In genomic region chr9:66084171-66084570, GRCm38 (mm10) we compare ENCODE assay signal across 25 mouse cellular contexts. TPM values are rescaled to one million over a fixed set of nuclear protein-coding genes. Genes with fewer than 3 reads are reported as not detected.
DNase-seq lines count a peak whose midpoint lies in the region; ATAC-seq and TF ChIP-seq lines count a peak whose summit lies in the region.
"Had no signal": no experiment of that assay in that cellular context is flagged by ENCODE, and none has a peak within 500 bp of the region (broad histone marks: within the 10 kb centered on the region; RNA-seq: fewer than 3 reads in every experiment).

No protein-coding gene starts in this region.

- no peak overlapping the region for H3ac ChIP-seq in myocyte (ENCODE audit: control insufficient read depth, insufficient read length)

- H3K4me3 ChIP-seq in hindbrain, postnatal 0 days (ENCODE audit: low read length), result no peak overlapping the region
- H3K4me3 ChIP-seq in hindbrain, embryonic 13.5 days, result no peak overlapping the region
- no peak overlapping the region for H3K4me3 ChIP-seq in liver, adult 2 months (ENCODE audit: insufficient read depth, low read depth, low read length)
- no peak overlapping the region for H3K4me3 ChIP-seq in myocyte
- H3K4me3 ChIP-seq: embryonic facial prominence, embryonic 10.5 days; embryonic facial prominence, embryonic 12.5 days; forebrain, embryonic 13.5 days; forebrain, embryonic 15.5 days had no signal

- no peaks in the 10 kb centered on the region for H3K27me3 ChIP-seq in hindbrain, postnatal 0 days (ENCODE audit: insufficient read depth, low read length)
- H3K27me3 ChIP-seq in hindbrain, embryonic 13.5 days, result no peaks in the 10 kb centered on the region
- H3K27me3 ChIP-seq in liver, adult 2 months (ENCODE audit: control insufficient read depth, insufficient read depth, low read length), result no peaks in the 10 kb centered on the region
- H3K27me3 ChIP-seq in myocyte (ENCODE audit: control insufficient read depth, insufficient read depth, insufficient read length), result no peaks in the 10 kb centered on the region
- H3K27me3 ChIP-seq: CH12.LX; embryonic facial prominence, embryonic 12.5 days; forebrain, embryonic 13.5 days; forebrain, embryonic 15.5 days; Patski had no signal

- no peak for TF ChIP-seq POLR2A in liver, adult 2 months (IDR thresholded peaks at IDR 0.05; ENCODE audit: extremely low read depth, insufficient read depth, low read length)
- no peak for TF ChIP-seq POLR2A in myocyte (IDR thresholded peaks at IDR 0.05; ENCODE audit: insufficient read length, low read depth)

- WGBS in hindbrain, postnatal 0 days, result 53% methylated on average over 3 of the region's 3 CpGs
- 87% methylated on average over 3 of the region's 3 CpGs for WGBS in hindbrain, embryonic 13.5 days
- WGBS in liver, adult 2 months, result 34% methylated on average over 3 of the region's 3 CpGs

- no peaks in the 10 kb centered on the region for H3K9me3 ChIP-seq in hindbrain, postnatal 0 days (ENCODE audit: low read length)
- H3K9me3 ChIP-seq in hindbrain, embryonic 13.5 days, result no peaks in the 10 kb centered on the region
- H3K9me3 ChIP-seq: embryonic facial prominence, embryonic 10.5 days; embryonic facial prominence, embryonic 12.5 days; forebrain, embryonic 13.5 days; forebrain, embryonic 15.5 days; G1E had no signal

- no peaks in the 10 kb centered on the region for H3K4me1 ChIP-seq in hindbrain, postnatal 0 days (ENCODE audit: insufficient read depth, low read length)
- no peaks in the 10 kb centered on the region for H3K4me1 ChIP-seq in hindbrain, embryonic 13.5 days (replicated peaks)
- no peaks in the 10 kb centered on the region for H3K4me1 ChIP-seq in liver, adult 2 months (ENCODE audit: control insufficient read depth, insufficient read depth, low read length)
- H3K4me1 ChIP-seq: forebrain, embryonic 13.5 days; forebrain, embryonic 15.5 days had no signal

- no peak for TF ChIP-seq CTCF in hindbrain, postnatal 0 days (IDR thresholded peaks at IDR 0.05; ENCODE audit: low read depth)
- TF ChIP-seq CTCF in liver, adult 2 months (IDR thresholded peaks at IDR 0.05; ENCODE audit: low read depth, low read length), result no peak

- ATAC-seq in hindbrain, postnatal 0 days, result peak; percentile 38; the same call in 1 of the 2 replicates
- no peak for ATAC-seq in hindbrain, embryonic 13.5 days (ENCODE audit: low FRiP score)
- ATAC-seq: activated CD4-positive, CD25-positive, alpha-beta regulatory T cell, adult 4 months; CD4-positive, CD25-positive, alpha-beta regulatory T cell, adult 4 months; forebrain, embryonic 13.5 days; forebrain, embryonic 15.5 days; forebrain, postnatal 0 days; Patski had no signal

- H3K9ac ChIP-seq in hindbrain, postnatal 0 days (replicated peaks; ENCODE audit: low read length), result no peak overlapping the region
- no peak overlapping the region for H3K9ac ChIP-seq in hindbrain, embryonic 13.5 days
- no peak overlapping the region for H3K9ac ChIP-seq in liver, adult 2 months (ENCODE audit: low read depth, low read length)
- H3K9ac ChIP-seq: embryonic facial prominence, embryonic 12.5 days; forebrain, embryonic 13.5 days; forebrain, embryonic 15.5 days; forebrain, postnatal 0 days had no signal

- no peak overlapping the region for H3K4me2 ChIP-seq in hindbrain, postnatal 0 days (ENCODE audit: low read depth, low read length)
- H3K4me2 ChIP-seq in hindbrain, embryonic 13.5 days, result no peak overlapping the region
- no peak overlapping the region for H3K4me2 ChIP-seq in myocyte (ENCODE audit: low read depth)
- H3K4me2 ChIP-seq: embryonic facial prominence, embryonic 12.5 days; forebrain, embryonic 13.5 days; forebrain, embryonic 15.5 days had no signal

- peaks cover 21% of the 10 kb centered on the region for H3K36me3 ChIP-seq in hindbrain, postnatal 0 days (ENCODE audit: insufficient read depth, low read length)
- H3K36me3 ChIP-seq in hindbrain, embryonic 13.5 days, result peaks cover 32% of the 10 kb centered on the region
- H3K36me3 ChIP-seq in liver, adult 2 months (ENCODE audit: control insufficient read depth, insufficient read depth, low read length), result no peaks in the 10 kb centered on the region
- H3K36me3 ChIP-seq in myocyte (ENCODE audit: control insufficient read depth, insufficient read depth), result peaks cover 17% of the 10 kb centered on the region

- H3K79me2 ChIP-seq in liver, adult 2 months (ENCODE audit: control insufficient read depth, insufficient read depth, low read length), result no peaks in the 10 kb centered on the region
- no peaks in the 10 kb centered on the region for H3K79me2 ChIP-seq in myocyte (ENCODE audit: control insufficient read depth, insufficient read depth)

- no peak overlapping the region for H3K27ac ChIP-seq in hindbrain, postnatal 0 days
- no peak overlapping the region for H3K27ac ChIP-seq in hindbrain, embryonic 13.5 days
- no peak overlapping the region for H3K27ac ChIP-seq in liver, adult 2 months (replicated peaks; ENCODE audit: insufficient read depth, low read depth, low read length)
- H3K27ac ChIP-seq: embryonic facial prominence, embryonic 10.5 days; embryonic facial prominence, embryonic 12.5 days; forebrain, embryonic 13.5 days; forebrain, embryonic 15.5 days had no signal

- DNase-seq in cerebellum, postnatal 10 days, result peak; percentile 60 to 76
- DNase-seq in cerebellum, adult 8-10 months, result no peak
- DNase-seq in hindbrain, postnatal 0 days (ENCODE audit: low spot score), result peak; percentile 19
- DNase-seq in liver, adult 2 months (ENCODE audit: extremely low read depth, low read depth, low spot score), result peak; percentile 98
- DNase-seq in liver, result no peak
- DNase-seq: adrenal gland, adult 8-10 months; adrenal gland, postnatal 14 days; adrenal gland, postnatal 36 days; B cell, adult 2 months; cerebellum, adult 11 months; cerebellum, adult 18-20 months; cerebellum, adult 9-10 months; cerebellum, postnatal 25 days; forebrain, postnatal 0 days had no signal

TF ChIP-seq in myocyte, 11 proteins besides CTCF, POLR2A, EP300 and RAD21:
- TF ChIP-seq MYOG (IDR thresholded peaks at IDR 0.05; ENCODE audit: control insufficient read depth in 1 of 3, insufficient read depth in 1 of 3, insufficient read length in 2 of 3, low read depth in 2 of 3), result no peak
- peak in 1 of 3 experiments; percentile 0 for TF ChIP-seq MYOD1 (IDR thresholded peaks at IDR 0.05; ENCODE audit: control insufficient read depth in 1 of 3, insufficient read length in 2 of 3, low read depth in 2 of 3)
- TF ChIP-seq CEBPB (IDR thresholded peaks at IDR 0.05; ENCODE audit: insufficient read depth, poor library complexity, severe bottlenecking), result no peak
- TF ChIP-seq MAX (IDR thresholded peaks at IDR 0.05; ENCODE audit: low read depth), result no peak
- no peak for TF ChIP-seq TCF12 (IDR thresholded peaks at IDR 0.05; ENCODE audit: insufficient read depth, poor library complexity, severe bottlenecking)
- no peak for TF ChIP-seq SRF (IDR thresholded peaks at IDR 0.05; ENCODE audit: control insufficient read depth, insufficient read length, low read depth)
- TF ChIP-seq E2F4 (IDR thresholded peaks at IDR 0.05; ENCODE audit: insufficient read depth), result no peak
- TF ChIP-seq USF1 (IDR thresholded peaks at IDR 0.05; ENCODE audit: low read depth), result no peak
- peak; percentile 48 for TF ChIP-seq POLR2AphosphoS2 (IDR thresholded peaks at IDR 0.05; ENCODE audit: insufficient read length, low read depth)
TF ChIP-seq in myocyte: peak in this region for 2.

RNA-seq across cellular contexts. Expression of gene Snx22, which starts 14.7 kb away (rescaled TPM):
- 7.1 and 8.8 TPM in 2 replicates for total RNA-seq in hindbrain, postnatal 0 days (2014; rRNA removed)
- 12.8 and 13.2 TPM in 2 replicates for polyA plus RNA-seq in hindbrain, postnatal 0 days (2015; fragmentation: Nextera tagmentation; extraction: Ambion mirVana)
- polyA plus RNA-seq in hindbrain, embryonic 13.5 days (2015; fragmentation: Nextera tagmentation; extraction: Ambion mirVana), result 6.9 and 8.0 TPM in 2 replicates
- 0.09 and 0.13 TPM in 2 replicates for total RNA-seq in liver, adult 2 months (2014; rRNA removed)
- polyA plus RNA-seq in liver, adult 2 months (2012; rRNA removed), result 0.47 and 0.53 TPM in 2 replicates
- 1.8 TPM for polyA plus RNA-seq in myocyte (2012; fragmentation: generic; extraction: Trizol)
- polyA plus RNA-seq: G1E had no signal

RNA-seq across cellular contexts. Expression of gene Ppib, which starts 24.1 kb away (rescaled TPM):
- 223 and 263 TPM in 2 replicates for total RNA-seq in hindbrain, postnatal 0 days (2014; rRNA removed)
- 395 and 408 TPM in 2 replicates for polyA plus RNA-seq in hindbrain, postnatal 0 days (2015; fragmentation: Nextera tagmentation; extraction: Ambion mirVana)
- 376 and 380 TPM in 2 replicates for polyA plus RNA-seq in hindbrain, embryonic 13.5 days (2015; fragmentation: Nextera tagmentation; extraction: Ambion mirVana)
- 435 and 458 TPM in 2 replicates for total RNA-seq in liver, adult 2 months (2014; rRNA removed)
- 240 and 247 TPM in 2 replicates for polyA plus RNA-seq in liver, adult 2 months (2012; rRNA removed)
- polyA plus RNA-seq in myocyte (2012; fragmentation: generic; extraction: Trizol), result 651 TPM

RNA-seq across cellular contexts. Expression of gene Snx1, which starts 42.2 kb away (rescaled TPM):
- total RNA-seq in hindbrain, postnatal 0 days (2014; rRNA removed), result 43.4 and 50.4 TPM in 2 replicates
- polyA plus RNA-seq in hindbrain, postnatal 0 days (2015; fragmentation: Nextera tagmentation; extraction: Ambion mirVana), result 47.3 and 55.0 TPM in 2 replicates
- polyA plus RNA-seq in hindbrain, embryonic 13.5 days (2015; fragmentation: Nextera tagmentation; extraction: Ambion mirVana), result 90.2 and 93.1 TPM in 2 replicates
- 21.3 and 22.1 TPM in 2 replicates for total RNA-seq in liver, adult 2 months (2014; rRNA removed)
- polyA plus RNA-seq in liver, adult 2 months (2012; rRNA removed), result 10.8 and 11.9 TPM in 2 replicates
- polyA plus RNA-seq in myocyte (2012; fragmentation: generic; extraction: Trizol), result 82.9 TPM

RNA-seq across cellular contexts. Expression of gene Ciao2a, which starts 42.2 kb away (rescaled TPM):
- total RNA-seq in hindbrain, postnatal 0 days (2014; rRNA removed), result 25.5 and 29.4 TPM in 2 replicates
- polyA plus RNA-seq in hindbrain, postnatal 0 days (2015; fragmentation: Nextera tagmentation; extraction: Ambion mirVana), result 77.6 and 84.8 TPM in 2 replicates
- polyA plus RNA-seq in hindbrain, embryonic 13.5 days (2015; fragmentation: Nextera tagmentation; extraction: Ambion mirVana), result 91.2 and 94.1 TPM in 2 replicates
- total RNA-seq in liver, adult 2 months (2014; rRNA removed), result 47.0 and 50.5 TPM in 2 replicates
- polyA plus RNA-seq in liver, adult 2 months (2012; rRNA removed), result 13.6 and 16.4 TPM in 2 replicates
- polyA plus RNA-seq in myocyte (2012; fragmentation: generic; extraction: Trizol), result 42.4 TPM

Comparison
In these comparisons a context has a peak if more than half of its experiments do, and no peak if none do; other contexts are left out.
1. DNase-seq: peak in cerebellum, postnatal 10 days (2 of 2), hindbrain, postnatal 0 days (single experiment) and liver, adult 2 months (single experiment); none in cerebellum, adult 8-10 months (single experiment) and liver (single experiment).